Mouse (Mus musculus): ENCODE data around the gene Rcl1.

GRCm38 (mm10) chr19:29120311-29120710 is 19.1 kb downstream of the Rcl1 start:
- TF ChIP-seq CTCF (IDR thresholded peaks at IDR 0.05; ENCODE audit: low read depth) (no peak), EP300 (optimal IDR thresholded peaks at IDR 0.05) (no peak)
